Mouse (Mus musculus) embryonic fibroblast, embryonic 13.5 days (primary cell): ENCODE results near the gene Slc2a5. TPM values are rescaled to one million over a fixed set of nuclear protein-coding genes. Genes with fewer than 3 reads are reported as not detected.

Experiments used
- H3K27ac ChIP-seq: 2 replicates; pipeline ENCODE4 v1.5.1; 2012; ENCODE audit warnings: low read length, control low read depth, inconsistent platforms; ENCODE audit not compliant: insufficient read depth
- H3K4me1 ChIP-seq: 2 replicates; pipeline ENCODE4 v1.6.1; 2011; ENCODE audit warnings: low read length; ENCODE audit not compliant: control insufficient read depth, insufficient read depth
- H3K4me3 ChIP-seq: 2 replicates; pipeline ENCODE4 v1.5.1; 2011; ENCODE audit warnings: mild to moderate bottlenecking, control low read depth, low read length; ENCODE audit not compliant: insufficient read depth
- CTCF ChIP-seq: IDR thresholded peaks from 2 replicates; pipeline ENCODE4 v1.5.1; 2011; ENCODE audit warnings: mild to moderate bottlenecking, control low read depth, low read length, moderate library complexity, borderline replicate concordance; ENCODE audit not compliant: insufficient read depth
- POLR2A ChIP-seq: IDR thresholded peaks from 2 replicates; pipeline ENCODE4 v1.6.1; 2011; ENCODE audit warnings: low read depth, mild to moderate bottlenecking, control low read depth, low read length, moderate library complexity
- polyA plus RNA-seq: library from polyadenylated mRNA; stranded (reverse); fragments of >200 nt; gene quantifications from 2 replicates; pipeline ENCODE4 v1.2.4, GENCODE M21; 2011; ENCODE audit warnings: low read depth; ENCODE audit not compliant: missing spikeins, insufficient read length

Slc2a5 gene
- polyA plus RNA-seq, 1 experiment = not detected

GRCm38 (mm10) chr4:150136693-150137092 is 17.6 kb downstream of the Slc2a5 start:
- Histone ChIP-seq H3K4me1 (no peaks in the 10 kb centered on the region), H3K4me3 (no peak overlapping the region), H3K27ac (no peak overlapping the region)
- peak; percentile 98 for TF ChIP-seq CTCF
- TF ChIP-seq POLR2A = no peak

GRCm38 (mm10) chr4:150137368-150138083 is 18.4 kb downstream of the Slc2a5 start:
- H3K4me3 ChIP-seq = no peak overlapping the region
- TF ChIP-seq POLR2A (peak; percentile 44; the same call in 1 of the 2 replicates), CTCF (no peak)

GRCm38 (mm10) chr4:150138084-150138543 is 19.0 kb downstream of the Slc2a5 start:
- Histone ChIP-seq H3K27ac (no peak overlapping the region), H3K4me1 (no peaks in the 10 kb centered on the region), H3K4me3 (no peak overlapping the region)
- TF ChIP-seq POLR2A = 0 out of 2 replicates have a peak, but pooled peaks have one; percentile 5
- no peak for TF ChIP-seq CTCF

More at GRCm38 (mm10) chr4:150137368-150138083, 18.4 kb downstream of the Slc2a5 start:
- Histone ChIP-seq H3K27ac (no peak overlapping the region), H3K4me1 (no peaks in the 10 kb centered on the region)

- H3K4me3 ChIP-seq = no peak overlapping the region
- H3K27ac ChIP-seq = no peak overlapping the region
- TF ChIP-seq POLR2A (no peak), CTCF (no peak)
- H3K4me1 ChIP-seq = no peaks in the 10 kb centered on the region
Observed at GRCm38 (mm10) chr4:150139090-150139489, 20.0 kb downstream of the Slc2a5 start.

GRCm38 (mm10) chr4:150140346-150140745 is 21.3 kb downstream of the Slc2a5 start:
- TF ChIP-seq CTCF = no peak
- no peak for TF ChIP-seq POLR2A
- Histone ChIP-seq H3K4me3 (no peak overlapping the region), H3K4me1 (no peaks in the 10 kb centered on the region), H3K27ac (no peak overlapping the region)

- Histone ChIP-seq H3K4me3 (no peak overlapping the region), H3K4me1 (no peaks in the 10 kb centered on the region), H3K27ac (no peak overlapping the region)
- no peak for TF ChIP-seq POLR2A
- TF ChIP-seq CTCF = no peak
Observed at GRCm38 (mm10) chr4:150144242-150144641, 25.2 kb downstream of the Slc2a5 start.

GRCm38 (mm10) chr4:150146286-150146685 is 27.2 kb downstream of the Slc2a5 start:
- H3K27ac ChIP-seq = no peak overlapping the region
- TF ChIP-seq CTCF (no peak), POLR2A (no peak)

GRCm38 (mm10) chr4:150151045-150151444 is 32.0 kb downstream of the Slc2a5 start:
- TF ChIP-seq CTCF = no peak
- no peak for TF ChIP-seq POLR2A
- Histone ChIP-seq H3K4me1 (no peaks in the 10 kb centered on the region), H3K4me3 (no peak overlapping the region), H3K27ac (no peak overlapping the region)

More at GRCm38 (mm10) chr4:150146286-150146685, 27.2 kb downstream of the Slc2a5 start:
- no peaks in the 10 kb centered on the region for H3K4me1 ChIP-seq
- no peak overlapping the region for H3K4me3 ChIP-seq

GRCm38 (mm10) chr4:150152483-150152882 is 33.4 kb downstream of the Slc2a5 start:
- no peaks in the 10 kb centered on the region for H3K4me1 ChIP-seq
- TF ChIP-seq CTCF (no peak), POLR2A (no peak)
- no peak overlapping the region for H3K27ac ChIP-seq
- H3K4me3 ChIP-seq = no peak overlapping the region

- TF ChIP-seq POLR2A (no peak), CTCF (no peak)
- Histone ChIP-seq H3K4me1 (no peaks in the 10 kb centered on the region), H3K4me3 (no peak overlapping the region), H3K27ac (no peak overlapping the region)
Observed at GRCm38 (mm10) chr4:150155301-150155700, 36.2 kb downstream of the Slc2a5 start.

- Histone ChIP-seq H3K4me1 (no peaks in the 10 kb centered on the region), H3K27ac (no peak overlapping the region), H3K4me3 (no peak overlapping the region)
- TF ChIP-seq POLR2A = no peak
- no peak for TF ChIP-seq CTCF
Observed at GRCm38 (mm10) chr4:150155731-150156130, 36.6 kb downstream of the Slc2a5 start.
